Mouse (Mus musculus) c-Kit-positive CD71-negative TER-119-negative erythroid progenitor cells, embryonic 14.5 days (primary cell): Measurements from ENCODE around the gene Fkbp8.

ENCODE experiments used
- DNase-seq: peaks from one replicate; pipeline ENCODE4 v3.0.0-alpha.2; 2013; ENCODE audit warnings: low read depth

Gene Fkbp8

GRCm38 (mm10) chr8:70529741-70530161 lies 2.2 kb downstream of the Fkbp8 start:
- DNase-seq: no peak

- no peak for DNase-seq
Measured at GRCm38 (mm10) chr8:70530314-70530713, 2.8 kb downstream of the Fkbp8 start.

DNA sequence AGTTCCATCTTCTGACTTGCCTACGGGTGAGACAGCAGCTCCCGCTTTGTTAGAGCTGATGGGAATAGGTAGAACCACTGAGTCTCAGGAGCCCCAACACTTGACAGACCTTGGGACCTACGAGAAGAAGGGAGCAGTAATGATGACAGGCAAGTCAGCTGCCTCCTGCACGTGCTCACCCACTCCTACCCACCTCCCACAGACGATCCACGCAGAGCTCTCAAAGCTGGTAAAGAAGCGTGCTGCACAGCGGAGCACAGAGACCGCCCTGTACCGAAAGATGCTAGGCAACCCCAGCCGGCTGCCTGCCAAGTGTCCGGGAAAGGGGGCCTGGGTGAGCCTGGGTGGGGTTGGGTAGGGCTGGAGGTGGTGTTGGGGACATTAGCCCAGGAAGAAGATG lies 6.8 kb downstream of the Fkbp8 start:
- DNase-seq: no peak

- no peak for DNase-seq
Measured at GRCm38 (mm10) chr8:70535221-70535620, 7.7 kb downstream of the Fkbp8 start.

- DNase-seq: no peak
Measured at GRCm38 (mm10) chr8:70535701-70536100, 8.2 kb downstream of the Fkbp8 start.

DNA sequence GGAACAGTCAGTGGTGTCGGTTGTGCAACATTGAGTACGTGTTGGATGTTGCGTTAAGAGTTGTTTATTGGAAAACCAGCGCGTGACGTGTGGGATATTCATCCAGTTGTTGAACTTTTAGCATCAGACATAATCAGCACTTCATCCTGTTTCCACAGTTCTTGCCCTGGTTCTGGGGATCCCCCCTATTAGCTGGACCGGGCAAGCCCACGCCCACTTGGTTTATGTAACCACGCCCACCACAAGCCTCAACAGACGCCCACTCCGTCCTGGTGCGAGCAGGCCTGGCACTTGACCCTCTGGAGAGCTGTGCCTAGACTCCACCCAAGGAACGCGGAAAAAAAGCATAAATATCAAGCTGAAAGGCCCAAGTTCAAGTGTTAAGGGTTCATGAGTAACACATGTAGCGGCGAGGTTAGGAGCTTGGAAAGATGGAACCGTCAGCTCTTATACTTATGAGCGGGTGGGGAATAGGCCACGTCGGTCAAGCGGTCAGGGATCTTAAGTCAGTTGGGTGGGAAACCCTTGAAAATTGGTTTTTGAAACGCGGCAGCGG lies 10.6 kb downstream of the Fkbp8 start:
- DNase-seq: no peak

- DNase-seq: peak; percentile 99
Measured at GRCm38 (mm10) chr8:70538633-70539076, 11.1 kb downstream of the Fkbp8 start.

GRCm38 (mm10) chr8:70539077-70539813 lies 11.7 kb downstream of the Fkbp8 start, which contains the start of gene Ell:
Ell (plus strand) TSS chr8:70539457.
- DNase-seq: peak; percentile 100

DNA sequence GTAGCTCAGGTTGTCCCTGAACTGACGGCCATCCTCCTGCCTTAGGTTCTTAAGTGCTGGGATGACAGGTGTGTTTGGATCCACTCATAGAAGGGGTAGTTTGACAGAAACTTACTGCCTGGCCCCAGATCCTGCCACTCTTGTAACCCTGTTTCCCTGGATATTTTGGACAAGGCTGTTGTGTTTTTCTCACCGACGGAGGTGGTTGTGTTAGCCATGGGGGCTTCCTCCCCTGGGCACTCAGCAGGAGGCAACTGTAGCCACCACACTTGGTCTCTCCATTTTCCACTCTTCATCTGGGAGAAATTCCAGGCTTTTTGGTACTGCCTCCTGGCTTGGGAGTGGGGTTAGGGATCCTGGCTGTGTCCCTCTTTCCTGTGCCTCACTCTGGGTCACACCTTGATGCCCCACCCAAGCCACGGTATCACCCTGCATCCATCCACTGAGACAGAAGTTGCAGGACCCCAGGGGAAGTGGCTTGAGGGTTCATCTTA lies 12.5 kb downstream of the Fkbp8 start:
- no peak for DNase-seq

- no peak for DNase-seq
Measured at GRCm38 (mm10) chr8:70540507-70541071, 13.1 kb downstream of the Fkbp8 start.

GRCm38 (mm10) chr8:70541081-70541480 lies 13.6 kb downstream of the Fkbp8 start:
- no peak for DNase-seq

DNA sequence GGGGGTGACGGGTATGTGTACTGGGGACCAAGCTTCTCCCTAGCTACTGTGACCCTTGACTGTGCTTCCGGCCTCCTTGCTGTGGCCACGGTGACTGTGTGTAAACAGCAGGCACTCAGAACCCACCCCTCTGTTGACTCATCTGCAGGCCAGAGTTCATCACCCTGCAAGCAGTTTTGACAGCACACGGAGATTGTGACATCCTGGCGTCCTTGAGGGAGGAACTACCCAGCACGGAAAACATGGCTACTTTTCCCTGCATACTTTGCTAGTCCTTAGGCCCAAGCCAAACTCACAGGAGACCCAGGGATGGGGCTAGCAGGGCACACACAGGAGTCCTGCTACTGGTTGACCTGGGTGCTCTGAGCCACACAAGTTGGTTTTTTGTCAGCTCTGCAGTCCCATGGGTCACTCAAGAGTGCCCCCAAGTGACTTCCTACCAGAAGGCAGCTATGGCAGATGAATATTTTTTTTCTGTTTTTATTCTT lies 16.7 kb downstream of the Fkbp8 start:
- DNase-seq: no peak

DNA sequence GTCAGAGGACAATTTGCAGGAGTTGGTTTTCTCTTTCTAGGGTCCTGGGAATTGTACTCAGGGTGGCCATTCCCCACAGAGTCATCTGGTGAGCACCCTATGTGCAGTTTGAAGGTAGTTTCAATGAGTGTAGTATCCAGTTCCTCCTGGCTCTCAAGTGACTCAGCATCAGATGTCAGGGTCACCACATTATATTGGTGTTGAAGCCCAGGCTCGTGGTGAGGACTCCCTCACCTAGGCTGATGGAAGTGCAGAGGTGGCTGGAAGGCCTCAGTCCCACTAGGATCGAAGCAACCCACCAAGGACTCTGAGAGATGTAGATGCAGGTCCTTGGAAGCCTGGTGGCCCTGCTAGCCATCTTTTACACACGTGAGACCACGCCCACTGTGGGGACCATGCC lies 18.9 kb downstream of the Fkbp8 start:
- no peak for DNase-seq

- DNase-seq: no peak
Measured at GRCm38 (mm10) chr8:70547762-70548161, 20.2 kb downstream of the Fkbp8 start.

- no peak for DNase-seq
Measured at GRCm38 (mm10) chr8:70549412-70550184, 22.1 kb downstream of the Fkbp8 start.

GRCm38 (mm10) chr8:70551558-70552161 lies 24.1 kb downstream of the Fkbp8 start:
- DNase-seq: no peak

- no peak for DNase-seq
Measured at GRCm38 (mm10) chr8:70552836-70553235, 25.3 kb downstream of the Fkbp8 start.

DNA sequence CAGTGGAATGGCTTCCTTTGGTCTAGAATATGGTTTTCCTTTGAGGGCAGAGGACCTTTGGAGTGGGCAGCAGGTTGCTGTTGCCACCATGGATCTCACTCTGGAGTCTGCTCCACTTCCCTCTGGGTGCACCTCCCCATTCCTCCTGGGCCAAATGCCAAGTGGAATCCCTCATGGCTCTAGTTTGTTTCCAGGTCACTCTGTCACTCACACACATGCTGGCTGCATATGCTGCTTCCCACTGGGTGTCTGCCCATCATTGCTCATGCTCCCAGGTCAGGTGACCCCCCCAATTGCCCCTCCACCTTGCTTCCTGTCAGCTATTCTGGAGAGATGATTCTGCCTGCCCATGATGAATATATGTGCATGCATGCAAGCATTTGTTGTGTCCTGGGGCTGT lies 26.2 kb downstream of the Fkbp8 start:
- DNase-seq: no peak

GRCm38 (mm10) chr8:70555079-70555747 lies 27.7 kb downstream of the Fkbp8 start:
- DNase-seq: no peak

DNA sequence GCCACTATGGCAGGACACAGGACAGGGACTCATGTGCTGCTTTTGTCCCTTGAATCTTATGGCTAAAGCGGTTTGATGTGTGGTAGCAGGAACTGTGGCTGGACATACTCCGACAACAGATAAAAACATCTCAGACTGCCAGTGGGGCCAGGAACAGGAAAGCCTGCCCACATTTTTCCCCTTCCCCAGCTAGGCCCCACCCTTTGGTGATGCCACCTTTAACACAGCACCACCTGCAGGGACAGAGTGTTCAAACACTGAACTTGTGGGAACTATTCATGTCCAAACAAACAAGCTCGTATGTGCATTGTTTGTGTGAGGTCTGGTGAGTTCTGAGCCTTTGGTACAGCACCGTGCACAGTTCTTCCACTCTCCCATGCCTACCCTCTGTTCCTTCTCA lies 30.8 kb downstream of the Fkbp8 start:
- no peak for DNase-seq

GRCm38 (mm10) chr8:70558983-70559382 lies 31.5 kb downstream of the Fkbp8 start:
- DNase-seq: no peak
